Mouse (Mus musculus) liver, embryonic 14.5 days (tissue): Measurements from ENCODE around the gene Vsig2. TPM values are rescaled to one million over a fixed set of nuclear protein-coding genes. Genes with fewer than 3 reads are reported as not detected.

Experiments
- ATAC-seq: fragments of 200-750 bp; cut with Nextera tagmentation; 2 replicates; pipeline ENCODE4 v1.8.0; 2017; ENCODE audit warnings: moderate number of reproducible peaks, mild to moderate bottlenecking, moderate library complexity; ENCODE audit not compliant: insufficient read depth
- DNase-seq, 3 experiments: peaks; one replicate each; pipeline ENCODE4 v3.0.0-alpha.2; 2012 to 2013; ENCODE audit warnings: low read depth in 3 of 3, low spot score in 3 of 3
- H3K27ac ChIP-seq: fragments of 300-500 bp; sonication (generic); 2 replicates; pipeline ENCODE4 v1.5.1; 2014; ENCODE audit warnings: moderate library complexity, mild to moderate bottlenecking, control low read depth, inconsistent platforms
- H3K27me3 ChIP-seq: fragments of 300-500 bp; sonication (generic); 2 replicates; pipeline ENCODE4 v1.6.1; 2014; ENCODE audit warnings: mild to moderate bottlenecking, low read length, moderate library complexity; ENCODE audit not compliant: control insufficient read depth, insufficient read depth
- H3K36me3 ChIP-seq: fragments of 300-500 bp; sonication (generic); replicated peaks from 2 replicates; pipeline ENCODE4 v1.6.1; 2014; ENCODE audit warnings: low read depth; ENCODE audit not compliant: control insufficient read depth, insufficient read depth
- H3K4me1 ChIP-seq, 2 experiments: fragments of 200-500 bp in 1 of 2; fragments of 300-500 bp in 1 of 2; sonication (generic) in 1 of 2; replicated peaks; 2 replicates each; pipeline ENCODE4 v1.6.1; 2012 to 2014; ENCODE audit warnings: antibody characterized with exemption in 1 of 2, inconsistent platforms in 1 of 2, low read length in 1 of 2; ENCODE audit not compliant: control insufficient read depth in 2 of 2, insufficient read depth in 2 of 2
- H3K4me2 ChIP-seq: fragments of 300-500 bp; sonication (generic); 2 replicates; pipeline ENCODE4 v1.6.1; 2014; ENCODE audit warnings: low read depth, mild to moderate bottlenecking, control low read depth, moderate library complexity
- H3K4me3 ChIP-seq, 2 experiments: fragments of 200-500 bp in 1 of 2; fragments of 300-500 bp in 1 of 2; sonication (generic) in 1 of 2; 2 replicates each; pipeline ENCODE4 v1.5.1; 2012 to 2014; ENCODE audit warnings: low read depth in 2 of 2, low read length in 2 of 2, mild to moderate bottlenecking in 2 of 2, control low read depth in 1 of 2, inconsistent platforms in 1 of 2, moderate library complexity in 1 of 2; ENCODE audit not compliant: insufficient read depth in 1 of 2
- H3K9ac ChIP-seq: fragments of 300-500 bp; sonication (generic); replicated peaks from 2 replicates; pipeline ENCODE4 v1.6.1; 2014; ENCODE audit warnings: mild to moderate bottlenecking, control low read depth, moderate library complexity
- H3K9me3 ChIP-seq: fragments of 300-500 bp; sonication (generic); 2 replicates; pipeline ENCODE4 v1.6.1; 2016; ENCODE audit warnings: low read length, mixed read lengths; ENCODE audit not compliant: control insufficient read depth
- CTCF ChIP-seq: IDR thresholded peaks from 2 replicates; pipeline ENCODE4 v1.5.1; 2016; ENCODE audit warnings: antibody characterized with exemption, low read depth, control low read depth
- EP300 ChIP-seq: IDR thresholded peaks from 2 replicates; pipeline ENCODE4 v1.6.1; 2016; ENCODE audit warnings: antibody characterized with exemption, low read depth
- WGBS: fragments of 180-500 bp; shearing (Covaris S2); extraction: QIAGEN DNeasy Blood & Tissue Kit; methylation state at CpG from one replicate; pipeline ENCODE4 v1.1.7; 2014; ENCODE audit not compliant: insufficient replicate concordance; 5-methylcytosine and 5-hydroxymethylcytosine counted together
- polyA plus RNA-seq, 2 experiments: library from polyadenylated mRNA; depleted of rRNA in 1 of 2; stranded (reverse) in 1 of 2; unstranded in 1 of 2; fragments of >200 nt; fragmentation: Nextera tagmentation in 1 of 2; extraction: Ambion mirVana in 1 of 2; gene quantifications; 2 replicates each; pipeline versions ENCODE4 v1.2.1 to v1.2.3; 2012 to 2014

The Vsig2 gene
- polyA plus RNA-seq, 2 experiments = 0.36 to 0.70 TPM

GRCm38 (mm10) chr9:37560617-37561016 lies 21.6 kb downstream of the Vsig2 start:
- DNase-seq (no peak), ATAC-seq (no peak)
- H3K4me3 ChIP-seq = no peak overlapping the region
- H3K9me3 ChIP-seq = no peaks in the 10 kb centered on the region
- H3K27me3 ChIP-seq = no peaks in the 10 kb centered on the region
- H3K36me3 ChIP-seq = no peaks in the 10 kb centered on the region
- H3K27ac ChIP-seq = no peak overlapping the region
- H3K4me2 ChIP-seq = no peak overlapping the region
- no peak overlapping the region for H3K9ac ChIP-seq
- 84% methylated on average over 2 of the region's 2 CpGs for WGBS
- peaks cover 11 to 19% of the 10 kb centered on the region in 2 experiments for H3K4me1 ChIP-seq
- no peak for TF ChIP-seq EP300
- no peak for TF ChIP-seq CTCF

GRCm38 (mm10) chr9:37563805-37564204 lies 24.8 kb downstream of the Vsig2 start:
- H3K4me3 ChIP-seq = no peak overlapping the region
- WGBS = 9% methylated on average over 1 of the region's 1 CpGs
- H3K4me1 ChIP-seq = peaks cover 27 to 42% of the 10 kb centered on the region in 2 experiments
- H3K27ac ChIP-seq = no peak overlapping the region
- no peak overlapping the region for H3K9ac ChIP-seq
- no peaks in the 10 kb centered on the region for H3K27me3 ChIP-seq
- ATAC-seq = peak; percentile 36; the same call in 1 of the 2 replicates
- TF ChIP-seq CTCF (no peak), EP300 (peak; percentile 69)
- H3K36me3 ChIP-seq = no peaks in the 10 kb centered on the region
- peak overlapping the region; percentile 20; the same call in 1 of the 2 replicates for H3K4me2 ChIP-seq
- H3K9me3 ChIP-seq = no peaks in the 10 kb centered on the region
- no peak for DNase-seq

- Histone ChIP-seq H3K36me3 (no peaks in the 10 kb centered on the region), H3K9me3 (no peaks in the 10 kb centered on the region), H3K4me2 (no peak overlapping the region), H3K9ac (no peak overlapping the region), H3K4me3 (no peak overlapping the region), H3K4me1 (peaks cover 39 to 62% of the 10 kb centered on the region in 2 experiments), H3K27me3 (no peaks in the 10 kb centered on the region), H3K27ac (no peak overlapping the region)
- no peak for TF ChIP-seq CTCF
- TF ChIP-seq EP300 = peak; percentile 72
- ATAC-seq (peak; percentile 31; the same call in 1 of the 2 replicates), DNase-seq (no peak)
- 37% methylated on average over 2 of the region's 2 CpGs for WGBS
These were observed 28.0 kb downstream of the Vsig2 start for GRCm38 (mm10) chr9:37567019-37567418.

GRCm38 (mm10) chr9:37567454-37567853 lies 28.4 kb downstream of the Vsig2 start:
- H3K27me3 ChIP-seq = no peaks in the 10 kb centered on the region
- DNase-seq = no peak
- WGBS = 17% methylated on average over 5 of the region's 5 CpGs
- peak; percentile 58; the same call in 1 of the 2 replicates for ATAC-seq
- peaks cover 42 to 67% of the 10 kb centered on the region in 2 experiments for H3K4me1 ChIP-seq
- H3K9me3 ChIP-seq = no peaks in the 10 kb centered on the region
- H3K4me3 ChIP-seq = no peak overlapping the region
- H3K4me2 ChIP-seq = peak overlapping the region; percentile 44
- H3K36me3 ChIP-seq = no peaks in the 10 kb centered on the region
- H3K27ac ChIP-seq = no peak overlapping the region
- H3K9ac ChIP-seq = no peak overlapping the region
- TF ChIP-seq CTCF = no peak

- Histone ChIP-seq H3K9me3 (no peaks in the 10 kb centered on the region), H3K4me1 (peaks cover 45 to 67% of the 10 kb centered on the region in 2 experiments)
These were observed 29.0 kb downstream of the Vsig2 start for GRCm38 (mm10) chr9:37567892-37568604.

More at GRCm38 (mm10) chr9:37567892-37568604, 29.0 kb downstream of the Vsig2 start:
- no peak overlapping the region for H3K27ac ChIP-seq
- DNase-seq (no peak), ATAC-seq (peak; percentile 34; the same call in 1 of the 2 replicates)
- peak overlapping the region; percentile 44 for H3K4me2 ChIP-seq
- WGBS = 11% methylated on average over 15 of the region's 15 CpGs
- no peaks in the 10 kb centered on the region for H3K36me3 ChIP-seq
- TF ChIP-seq EP300 (no peak), CTCF (no peak)
- peak overlapping the region in 1 of 2 experiments; percentile 10; a peak in 1 of 4 replicates for H3K4me3 ChIP-seq
- H3K27me3 ChIP-seq = no peaks in the 10 kb centered on the region
- H3K9ac ChIP-seq = no peak overlapping the region; the same call in 1 of the 2 replicates
